Mouse (Mus musculus) sigmoid colon, adult 10 weeks (tissue): ENCODE measurements around the gene Trp53tg5. TPM values are rescaled to one million over a fixed set of nuclear protein-coding genes. Genes with fewer than 3 reads are reported as not detected.

Source experiments
- polyA plus RNA-seq: library from polyadenylated mRNA; stranded (reverse); fragments of 350-450 nt; fragmentation: Illumina TruSeq; extraction: RNeasy Lipid Tissue Mini Kit (QIAGEN cat#74804); gene quantifications from one replicate; pipeline ENCODE4 v1.2.3, GENCODE M21; 2014; ENCODE audit warnings: low read depth, low replicate concordance

Trp53tg5 gene
- polyA plus RNA-seq = not detected

GRCm38 (mm10) chr2:164473624-164474023 is at the start of gene Trp53tg5:
TSS of gene Trp53tg5 (minus strand) at chr2:164473724.

GRCm38 (mm10) chr2:164496847-164497690 is 23.5 kb upstream of the Trp53tg5 start, which contains the start of gene Pigt:
TSS of gene Pigt (plus strand) at chr2:164497520.

GRCm38 (mm10) chr2:164485681-164486257 is 12.2 kb upstream of the Trp53tg5 start, which contains the start of gene Dbndd2:
TSS of gene Dbndd2 (plus strand) at chr2:164486106.

GRCm38 (mm10) chr2:164460745-164461551 is 12.6 kb downstream of the Trp53tg5 start, which contains the start of gene Gm20458:
TSS of gene Gm20458 (plus strand) at chr2:164460967.

GRCm38 (mm10) chr2:164456864-164457300 is 16.6 kb downstream of the Trp53tg5 start, which contains the start of gene Sys1:
TSS of gene Sys1 (plus strand) at chr2:164456964.

GRCm38 (mm10) chr2:164443460-164444000 is 30.0 kb downstream of the Trp53tg5 start, which contains the start of gene Sdc4:
TSS of gene Sdc4 (minus strand) at chr2:164443887.

Other genes with a start within 250 kb of the Trp53tg5 start
- not detected for gene Svs2, start 235.3 kb downstream of the Trp53tg5 start, polyA plus RNA-seq
- gene Svs3b, start 217.1 kb downstream of the Trp53tg5 start, polyA plus RNA-seq = not detected
- gene Svs4, start 195.3 kb downstream of the Trp53tg5 start, polyA plus RNA-seq = not detected
- gene Svs3a, start 184.5 kb downstream of the Trp53tg5 start, polyA plus RNA-seq = not detected
- gene Svs6, start 157.0 kb downstream of the Trp53tg5 start, polyA plus RNA-seq = not detected
- not detected for gene Svs5, start 141.0 kb downstream of the Trp53tg5 start, polyA plus RNA-seq
- gene Slpi, start 84.6 kb downstream of the Trp53tg5 start, polyA plus RNA-seq = not detected
- not detected for gene Rbpjl, start 70.6 kb downstream of the Trp53tg5 start, polyA plus RNA-seq
- 0.85 TPM for gene Matn4, start 68.6 kb downstream of the Trp53tg5 start, polyA plus RNA-seq
- 255 TPM for gene Sdc4, start 29.8 kb downstream of the Trp53tg5 start, polyA plus RNA-seq
- 10.1 TPM for gene Sys1, start 16.8 kb downstream of the Trp53tg5 start, polyA plus RNA-seq
- gene Gm20458, start 12.8 kb downstream of the Trp53tg5 start, polyA plus RNA-seq = not detected
- gene Dbndd2, start 12.4 kb upstream of the Trp53tg5 start, polyA plus RNA-seq = 6.6 TPM
- 8.1 TPM for gene Pigt, start 23.8 kb upstream of the Trp53tg5 start, polyA plus RNA-seq
- gene Wfdc2, start 88.7 kb upstream of the Trp53tg5 start, polyA plus RNA-seq = 30.2 TPM
- gene Spint3, start 99.7 kb upstream of the Trp53tg5 start, polyA plus RNA-seq = not detected
- gene Wfdc6a, start 111.7 kb upstream of the Trp53tg5 start, polyA plus RNA-seq = not detected
- gene Eppin, start 119.9 kb upstream of the Trp53tg5 start, polyA plus RNA-seq = not detected
- not detected for gene Wfdc6b, start 139.8 kb upstream of the Trp53tg5 start, polyA plus RNA-seq
- gene Wfdc8, start 139.9 kb upstream of the Trp53tg5 start, polyA plus RNA-seq = 0.50 TPM
- gene Wfdc16, start 165.1 kb upstream of the Trp53tg5 start, polyA plus RNA-seq = not detected
- gene Wfdc10, start 182.3 kb upstream of the Trp53tg5 start, polyA plus RNA-seq = not detected
- gene Wfdc9, start 182.9 kb upstream of the Trp53tg5 start, polyA plus RNA-seq = not detected
- not detected for gene Wfdc11, start 200.4 kb upstream of the Trp53tg5 start, polyA plus RNA-seq
- 0.57 TPM for gene Wfdc13, start 211.4 kb upstream of the Trp53tg5 start, polyA plus RNA-seq
- gene Spint4, start 224.8 kb upstream of the Trp53tg5 start, polyA plus RNA-seq = not detected
- not detected for gene Spint5, start 241.6 kb upstream of the Trp53tg5 start, polyA plus RNA-seq